Mouse (Mus musculus) mouse trophoblast stem cell (cell line): ENCODE results near the gene Olfr1132.
"Not testable (repeated sequence)": the region's sequence is repeated elsewhere in the genome, so short reads cannot be mapped to it uniquely, and the experiment has no call there.

Experiments used
- in situ Hi-C, 2 experiments: fragments of 300-500 bp; cut with MseI, MboI; formaldehyde crosslinking; loops; 2 replicates in 1 of 2; 3 replicates in 1 of 2; pipeline ENCODE4 v1.15.1; 2025

Olfr1132 gene

DNA sequence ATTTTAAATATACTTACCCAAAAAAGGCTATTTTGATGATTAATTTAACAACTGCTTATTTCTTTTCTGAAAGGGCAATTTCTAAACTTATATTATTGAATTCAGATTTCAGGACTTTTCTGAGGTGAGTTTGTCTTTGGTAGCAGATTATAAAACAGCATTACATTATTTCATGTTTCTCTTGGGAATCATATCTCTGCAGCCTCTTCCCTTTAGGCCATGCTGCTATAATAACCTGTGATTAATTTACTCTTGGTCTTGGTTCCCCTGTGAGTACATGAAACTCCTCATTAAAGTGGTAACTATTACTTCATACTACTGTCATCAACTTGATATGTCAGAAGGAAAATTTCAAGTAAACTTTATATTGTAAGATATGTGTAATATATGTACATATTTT lies at the start of gene Olfr1132:
Olfr1132 (minus strand) TSS at position 101 of the 400 bp plus-strand sequence.
- in situ Hi-C loops = no loop called here

DNA sequence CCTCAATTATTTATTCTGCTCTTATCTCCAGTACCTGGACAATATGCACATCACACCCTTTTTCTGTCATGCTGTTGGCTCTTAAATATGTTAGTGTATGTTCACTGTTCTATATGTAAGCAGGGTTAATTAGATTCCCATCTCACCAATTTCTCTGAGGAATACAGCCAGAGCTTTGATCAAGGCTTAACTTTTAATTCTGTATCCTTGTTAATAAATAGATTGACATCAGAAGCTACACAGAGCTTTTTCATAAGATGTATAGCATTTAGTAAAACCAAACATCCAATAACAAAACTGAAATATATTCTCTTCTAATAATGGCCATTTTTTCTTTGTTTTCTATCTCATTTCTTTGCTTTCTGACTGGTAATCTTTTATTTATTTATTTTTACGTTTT lies 36.2 kb upstream of the Olfr1132 start, which contains the start of gene Olfr1135:
Olfr1135 (minus strand) TSS at position 101 of the 400 bp plus-strand sequence.
- in situ Hi-C loops = no loop called here

DNA sequence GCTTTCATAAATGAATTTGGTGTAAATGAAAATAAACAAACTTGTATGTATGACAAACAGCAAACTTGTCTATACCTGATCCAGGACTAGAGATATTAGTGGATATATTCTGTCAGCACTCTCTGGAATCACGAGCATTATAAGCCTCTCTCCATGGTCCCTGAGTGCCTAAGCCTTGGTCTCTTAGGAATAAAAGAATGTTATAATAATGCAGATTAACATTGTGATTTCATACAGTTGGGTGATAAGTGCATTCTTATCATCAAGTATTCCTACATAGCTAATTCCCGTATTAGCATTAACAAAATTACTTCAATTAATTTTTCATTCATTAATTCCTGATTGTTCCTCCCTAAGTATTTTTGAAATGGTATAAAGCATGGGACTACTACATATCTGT lies 21.0 kb upstream of the Olfr1132 start, which contains the start of gene Olfr1134:
Olfr1134 (minus strand) TSS at position 101 of the 400 bp plus-strand sequence.
- in situ Hi-C loops = no loop called here

GRCm38 (mm10) chr2:87647274-87647673 lies 9.9 kb upstream of the Olfr1132 start, which contains the start of gene Olfr1133:
TSS of gene Olfr1133 (minus strand) at chr2:87647374.
- in situ Hi-C loops = no loop called here

- in situ Hi-C loops = no loop called here
These were observed 5.1 kb upstream of the Olfr1132 start for GRCm38 (mm10) chr2:87642441-87642840.

- in situ Hi-C loops = no loop called here
These were observed 10.5 kb downstream of the Olfr1132 start, which contains the start of gene Olfr1131 for GRCm38 (mm10) chr2:87626804-87627203. TSS of gene Olfr1131 (plus strand) at chr2:87627104.

DNA sequence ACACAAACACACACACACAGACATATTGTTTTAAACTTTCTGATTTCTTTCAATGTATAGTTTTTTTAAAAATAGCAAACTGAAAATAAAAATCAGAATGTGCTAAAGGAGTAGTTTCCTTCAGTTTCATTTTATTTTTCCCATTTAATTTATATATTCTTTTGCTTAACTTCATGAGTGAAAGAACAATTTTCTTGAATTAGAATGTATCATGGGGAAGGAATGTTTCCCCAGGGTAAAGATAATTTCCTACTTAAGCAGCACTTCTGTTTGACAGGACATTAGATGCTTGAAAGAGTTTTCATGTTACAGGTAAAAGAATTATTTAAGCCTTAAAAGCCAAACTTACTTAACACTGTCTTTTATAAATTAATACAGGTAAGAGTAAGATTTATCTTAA lies 31.4 kb downstream of the Olfr1132 start, which contains the start of gene Olfr1130:
Olfr1130 (plus strand) TSS at position 301 of the 400 bp plus-strand sequence.
- in situ Hi-C loops = not testable (repeated sequence)
